Mouse (Mus musculus): ENCODE measurements at regions not wholly inside any gene's neighbourhood (a gene's known extent, or its start where the extent isn't known, plus 50 kb on each side); places are given as distances from the start of the nearest gene placed in this dataset.
"Not testable (repeated sequence)": the region's sequence is repeated elsewhere in the genome, so short reads cannot be mapped to it uniquely, and the experiment has no call there.

DNA sequence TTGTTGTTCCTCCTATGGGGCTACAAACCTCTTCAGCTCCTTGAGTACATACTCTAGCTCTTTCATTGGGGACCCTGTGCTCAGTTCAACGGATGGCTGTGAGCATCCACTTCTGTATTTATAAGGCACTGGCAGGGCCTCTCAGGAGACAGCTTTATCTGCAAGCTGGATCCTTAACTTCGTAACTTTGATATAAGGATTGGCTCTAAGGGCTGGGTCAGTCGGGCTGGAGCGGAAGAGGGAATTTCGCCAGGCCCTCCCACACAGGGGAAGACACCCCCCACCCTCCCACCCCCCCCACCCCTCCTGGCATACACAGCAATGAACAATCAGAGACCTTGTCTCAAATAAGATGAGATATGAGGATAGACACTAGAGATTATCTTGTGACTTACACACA is 304.3 kb upstream of the Chordc1 start:
- no peaks in the 10 kb centered on the region for H3K27me3 ChIP-seq (ENCODE audit: insufficient read depth, poor library complexity, severe bottlenecking)
- no peaks in the 10 kb centered on the region for H3K36me3 ChIP-seq
- 81% methylated on average over 5 of the region's 5 CpGs for WGBS

DNA sequence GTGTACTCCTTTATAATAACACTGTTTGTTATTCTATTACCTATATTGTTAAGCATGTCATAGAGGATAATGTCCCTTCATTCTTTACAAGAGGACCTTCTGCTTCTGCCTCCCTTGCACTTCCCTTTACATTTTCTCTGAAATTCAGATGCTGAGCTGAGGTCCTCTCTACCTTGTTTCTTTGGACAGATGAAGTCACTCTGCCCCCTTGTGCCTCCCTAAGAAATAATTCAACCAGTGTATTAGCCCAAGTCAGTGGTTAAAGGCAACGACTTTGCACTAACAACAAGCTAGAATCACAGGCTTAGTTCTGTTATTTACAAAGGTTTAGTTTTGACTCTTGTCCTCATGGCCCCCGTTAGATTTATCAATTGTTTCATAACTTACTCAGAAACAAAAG is 289.4 kb upstream of the Chordc1 start:
- Histone ChIP-seq H3K9me3 (no peaks in the 10 kb centered on the region), H3K36me3 (no peaks in the 10 kb centered on the region), H3K27ac (no peak overlapping the region), H3K4me1 (replicated peaks) (no peaks in the 10 kb centered on the region), H3K4me3 (no peak overlapping the region), H3K27me3 (ENCODE audit: insufficient read depth, poor library complexity, severe bottlenecking) (no peaks in the 10 kb centered on the region)
- no peak for DNase-seq (ENCODE audit: low spot score)
- WGBS = 52% methylated on average over 2 of the region's 2 CpGs

More for the DNA sequence above, 304.3 kb upstream of the Chordc1 start:
- Histone ChIP-seq H3K4me3 (no peak overlapping the region), H3K9me3 (no peaks in the 10 kb centered on the region), H3K27ac (no peak overlapping the region), H3K4me1 (replicated peaks) (no peaks in the 10 kb centered on the region)
- peak; percentile 16 for DNase-seq (ENCODE audit: low spot score)

DNA sequence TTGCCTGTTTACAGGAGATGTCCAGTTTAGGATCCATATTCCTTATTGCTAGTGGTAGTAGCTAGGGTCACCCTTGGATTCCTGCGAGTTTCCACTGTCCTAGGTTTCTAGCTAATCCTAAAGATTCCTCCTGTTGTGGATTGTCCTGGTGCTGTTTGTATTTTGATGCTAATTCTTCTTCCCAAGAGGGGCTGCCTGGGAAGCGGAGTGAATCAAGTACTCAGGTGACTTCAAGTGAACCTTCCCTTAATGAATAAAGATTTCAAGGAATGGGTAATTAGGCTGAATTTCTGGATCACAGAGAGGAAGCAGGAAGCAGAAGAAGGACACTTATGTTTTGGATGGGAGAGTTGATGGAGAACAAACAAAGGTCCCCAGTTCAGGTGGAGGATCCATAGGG is 250.6 kb upstream of the Chordc1 start:
- no peak overlapping the region for H3K27ac ChIP-seq
- H3K4me1 ChIP-seq (replicated peaks) = no peaks in the 10 kb centered on the region
- DNase-seq (ENCODE audit: low spot score) = no peak
- no peaks in the 10 kb centered on the region for H3K27me3 ChIP-seq (ENCODE audit: insufficient read depth, poor library complexity, severe bottlenecking)
- 67% methylated on average over 2 of the region's 2 CpGs for WGBS
- no peak overlapping the region for H3K4me3 ChIP-seq
- no peaks in the 10 kb centered on the region for H3K9me3 ChIP-seq
- no peaks in the 10 kb centered on the region for H3K36me3 ChIP-seq

DNA sequence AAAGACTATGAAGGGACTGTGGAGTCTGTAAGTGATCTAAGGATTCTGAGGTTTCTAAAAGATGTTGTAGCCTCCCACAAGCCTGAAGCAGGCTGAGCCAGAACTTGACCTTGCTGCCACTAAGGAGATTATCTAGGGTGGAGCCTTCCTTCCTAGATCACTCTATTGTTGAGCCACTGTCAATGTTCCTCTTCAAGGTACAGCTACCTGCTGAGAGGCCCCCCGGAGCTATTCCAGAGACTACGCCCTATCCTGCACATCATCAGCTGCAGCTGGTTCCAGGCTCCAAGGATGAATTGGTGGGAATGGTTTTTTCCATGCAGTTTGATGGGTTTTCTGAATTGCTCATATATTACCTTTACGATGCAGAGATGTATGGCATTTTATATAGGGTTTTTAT is 249.3 kb upstream of the Chordc1 start:
- H3K36me3 ChIP-seq; H3K9me3 ChIP-seq; H3K27me3 ChIP-seq (ENCODE audit: insufficient read depth, poor library complexity, severe bottlenecking); H3K27ac ChIP-seq; H3K4me1 ChIP-seq (replicated peaks); DNase-seq (ENCODE audit: low spot score); H3K4me3 ChIP-seq: not testable (repeated sequence)
- WGBS = 90% methylated on average over 3 of the region's 3 CpGs

DNA sequence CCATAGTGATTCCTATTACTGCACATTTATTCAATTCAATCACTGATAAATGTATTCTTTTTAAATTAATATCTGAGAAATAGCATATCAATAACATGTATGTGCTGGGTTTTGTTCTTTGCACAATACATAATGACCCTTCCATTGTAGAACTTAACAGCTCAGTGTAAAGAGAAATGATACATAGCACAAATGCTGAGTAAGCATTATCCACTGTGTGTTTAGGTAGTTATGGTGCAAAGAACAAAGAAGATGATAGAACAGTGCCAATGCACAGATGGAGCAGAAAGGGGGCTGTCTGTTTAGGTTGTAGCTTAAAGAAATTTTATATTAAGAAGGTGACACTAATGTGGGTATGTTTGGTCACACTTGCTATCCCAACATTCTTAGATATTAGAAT is 215.0 kb upstream of the Chordc1 start:
- Histone ChIP-seq H3K36me3 (no peaks in the 10 kb centered on the region), H3K9me3 (no peaks in the 10 kb centered on the region), H3K4me1 (replicated peaks) (no peaks in the 10 kb centered on the region), H3K27me3 (ENCODE audit: insufficient read depth, poor library complexity, severe bottlenecking) (no peaks in the 10 kb centered on the region), H3K27ac (no peak overlapping the region), H3K4me3 (no peak overlapping the region)
- no peak for DNase-seq (ENCODE audit: low spot score)

DNA sequence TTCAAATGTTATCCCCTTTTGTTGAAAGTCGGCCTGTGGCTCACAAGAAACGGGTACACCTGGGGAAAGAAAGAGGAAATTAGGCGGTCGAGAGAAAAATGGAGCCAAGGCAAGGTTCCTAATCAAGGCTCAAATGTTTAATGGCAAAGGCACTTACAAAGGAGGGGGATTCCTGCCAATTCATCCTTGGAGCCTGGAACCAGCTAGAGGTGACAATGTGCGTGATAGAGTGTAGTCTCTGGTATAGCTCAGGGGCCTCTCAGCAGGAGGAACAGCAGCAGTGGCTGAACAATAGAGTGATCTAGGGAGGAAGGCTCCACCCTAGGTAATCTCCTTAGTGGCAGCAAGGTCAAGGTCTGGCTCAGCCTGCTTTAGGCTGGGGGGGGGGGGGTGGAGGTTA is 213.5 kb upstream of the Chordc1 start:
- not testable (repeated sequence) for H3K27me3 ChIP-seq (ENCODE audit: insufficient read depth, poor library complexity, severe bottlenecking); H3K9me3 ChIP-seq; DNase-seq (ENCODE audit: low spot score); H3K4me3 ChIP-seq; H3K27ac ChIP-seq; H3K4me1 ChIP-seq (replicated peaks); H3K36me3 ChIP-seq
- WGBS = 92% methylated on average over 5 of the region's 5 CpGs

DNA sequence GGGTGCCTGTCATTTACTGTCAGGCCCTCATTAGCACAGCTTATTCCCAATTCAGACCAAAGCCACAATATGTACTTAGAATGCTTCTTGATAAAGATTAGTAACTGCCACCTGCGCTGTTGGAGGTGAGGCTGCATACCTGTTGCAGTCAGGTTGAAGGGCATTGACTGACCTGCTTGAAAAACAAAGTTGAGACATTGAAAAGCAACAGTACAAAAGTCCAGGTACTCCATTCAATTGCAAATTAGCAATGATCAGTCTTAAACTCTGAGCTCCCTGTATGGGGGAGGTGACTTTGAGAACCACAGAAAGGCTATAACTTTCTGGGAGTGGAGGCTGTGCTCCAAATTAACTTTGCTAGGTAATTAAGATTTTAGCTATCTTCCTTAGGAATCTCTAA is 212.8 kb upstream of the Chordc1 start:
- not testable (repeated sequence) for H3K9me3 ChIP-seq; H3K4me1 ChIP-seq (replicated peaks); DNase-seq (ENCODE audit: low spot score); H3K27ac ChIP-seq; H3K4me3 ChIP-seq; H3K36me3 ChIP-seq; H3K27me3 ChIP-seq (ENCODE audit: insufficient read depth, poor library complexity, severe bottlenecking)
- WGBS = 95% methylated on average over 1 of the region's 1 CpGs
